Mouse (Mus musculus): ENCODE results near the gene Mrps9.

DNA sequence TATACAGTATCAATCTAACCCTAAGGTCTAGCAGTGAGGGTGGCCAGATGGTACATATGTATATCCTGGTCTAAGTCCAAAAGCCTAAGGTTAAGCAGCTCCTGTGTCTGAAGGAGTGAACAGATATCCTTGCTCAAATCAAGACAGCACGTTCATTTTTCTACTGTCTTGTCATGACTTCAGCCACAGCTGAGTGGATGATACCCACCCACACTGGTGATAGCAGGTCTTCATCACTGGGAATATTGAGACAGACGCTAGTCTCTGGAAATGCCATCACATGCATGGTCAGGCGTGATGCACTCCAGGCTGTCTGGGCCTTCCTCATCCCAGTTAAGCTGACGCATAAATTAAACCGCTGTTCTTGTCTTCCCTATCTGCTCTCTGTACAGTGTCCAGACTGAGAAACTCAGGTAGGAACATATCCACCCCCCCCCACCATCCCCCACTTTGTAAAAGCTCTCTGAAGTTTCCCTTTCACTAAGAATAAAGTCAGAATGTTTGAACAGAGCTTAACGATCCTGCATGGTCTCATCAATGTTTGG lies 37.7 kb upstream of the Mrps9 start:
- TF ChIP-seq CTCF (conservative IDR thresholded peaks at IDR 0.05; ENCODE audit: low read length): no peak
- no peak for TF ChIP-seq POU5F1 (IDR thresholded peaks at IDR 0.05; ENCODE audit: borderline replicate concordance, low read length)

Measured in E14TG2a.4 (cell line).